Mouse (Mus musculus): ENCODE results near the gene Timm17a.

The Timm17a gene

GRCm38 (mm10) chr1:135313284-135314031, at the start of gene Timm17a:
TSS of gene Timm17a (minus strand) at chr1:135313778.
- WGBS = 0% methylated on average over 51 of the region's 51 CpGs

- WGBS = 73% methylated on average over 4 of the region's 4 CpGs
Measured at GRCm38 (mm10) chr1:135361491-135361890, 47.9 kb upstream of the Timm17a start.

- 53% methylated on average over 2 of the region's 2 CpGs for WGBS
Measured at GRCm38 (mm10) chr1:135359071-135359470, 45.5 kb upstream of the Timm17a start.

- 66% methylated on average over 3 of the region's 3 CpGs for whole genome bisulfite sequencing
Measured at GRCm38 (mm10) chr1:135351953-135352352, 38.4 kb upstream of the Timm17a start.

- WGBS = 50% methylated on average over 4 of the region's 4 CpGs
Measured at GRCm38 (mm10) chr1:135347498-135348169, 34.1 kb upstream of the Timm17a start.

GRCm38 (mm10) chr1:135346891-135347290, 33.3 kb upstream of the Timm17a start:
- 83% methylated on average over 3 of the region's 3 CpGs for WGBS

GRCm38 (mm10) chr1:135344026-135344425, 30.4 kb upstream of the Timm17a start:
- WGBS = 74% methylated on average over 4 of the region's 4 CpGs

GRCm38 (mm10) chr1:135341947-135342346, 28.4 kb upstream of the Timm17a start:
- 74% methylated on average over 8 of the region's 8 CpGs for WGBS

GRCm38 (mm10) chr1:135330578-135330977, 17.0 kb upstream of the Timm17a start:
- 79% methylated on average over 6 of the region's 6 CpGs for WGBS

- 55% methylated on average over 5 of the region's 5 CpGs for WGBS
Measured at GRCm38 (mm10) chr1:135328368-135328767, 14.8 kb upstream of the Timm17a start.

- WGBS = 93% methylated on average over 2 of the region's 2 CpGs
Measured at GRCm38 (mm10) chr1:135325934-135326333, 12.4 kb upstream of the Timm17a start.

GRCm38 (mm10) chr1:135324571-135324970, 11.0 kb upstream of the Timm17a start, which contains the start of gene Lmod1:
TSS of gene Lmod1 (plus strand) at chr1:135324807.
- 31% methylated on average over 8 of the region's 8 CpGs for WGBS

- WGBS = 90% methylated on average over 7 of the region's 7 CpGs
Measured at GRCm38 (mm10) chr1:135323367-135323901, 9.9 kb upstream of the Timm17a start.

GRCm38 (mm10) chr1:135312201-135312600, 1.4 kb downstream of the Timm17a start:
- WGBS = 51% methylated on average over 4 of the region's 4 CpGs

- 56% methylated on average over 6 of the region's 6 CpGs for WGBS
Measured at GRCm38 (mm10) chr1:135311356-135311755, 2.2 kb downstream of the Timm17a start.

- WGBS = 77% methylated on average over 5 of the region's 5 CpGs
Measured at GRCm38 (mm10) chr1:135290908-135291307, 22.7 kb downstream of the Timm17a start.

- 86% methylated on average over 2 of the region's 2 CpGs for WGBS
Measured at GRCm38 (mm10) chr1:135286311-135286710, 27.3 kb downstream of the Timm17a start.

GRCm38 (mm10) chr1:135283826-135284291, 29.7 kb downstream of the Timm17a start, which contains the start of gene Rnpep:
TSS of gene Rnpep (minus strand) at chr1:135284084.
- WGBS = 0% methylated on average over 39 of the region's 39 CpGs

GRCm38 (mm10) chr1:135283287-135283825, 30.2 kb downstream of the Timm17a start:
- WGBS = under 1% methylated on average over 42 of the region's 48 CpGs

GRCm38 (mm10) chr1:135282536-135283286, 30.9 kb downstream of the Timm17a start:
- 27% methylated on average over 13 of the region's 13 CpGs for WGBS

- 90% methylated on average over 17 of the region's 17 CpGs for WGBS
Measured at GRCm38 (mm10) chr1:135281841-135282240, 31.7 kb downstream of the Timm17a start.
